ENCODE assay signal across 20 mouse cellular contexts in genomic region chr15:80989712-80990111, GRCm38 (mm10). TPM values are rescaled to one million over a fixed set of nuclear protein-coding genes. Genes with fewer than 3 reads are reported as not detected.
DNase-seq lines count a peak whose midpoint lies in the region; ATAC-seq and TF ChIP-seq lines count a peak whose summit lies in the region.
"Had no signal": no experiment of that assay in that cellular context is flagged by ENCODE, and none has a peak within 500 bp of the region (broad histone marks: within the 10 kb centered on the region; RNA-seq: fewer than 3 reads in every experiment).

No protein-coding gene starts in this region.

- DNase-seq in urinary bladder, postnatal 14 days (ENCODE audit: low spot score), result peak; percentile 69
- DNase-seq in urinary bladder, postnatal 10 days (ENCODE audit: low spot score), result no peak
- DNase-seq in large intestine, adult 2 months (ENCODE audit: low read depth, low spot score), result peak; percentile 73
- peak; percentile 85 for DNase-seq in lung, postnatal 25 days (ENCODE audit: low spot score)
- DNase-seq in stomach, postnatal 0 days (ENCODE audit: low spot score), result peak; percentile 82
- no peak for DNase-seq in cerebellum, postnatal 10 days
- DNase-seq in forebrain, embryonic 14.5 days (ENCODE audit: low spot score), result no peak
- DNase-seq in left cerebral cortex, postnatal 36 days (ENCODE audit: low spot score in 2 of 2), result no peak
- DNase-seq: adrenal gland, postnatal 36 days; B cell, adult 2 months; cerebellum, postnatal 14 days; forebrain, postnatal 0 days; heart, adult 2 months; thymus, adult 18-20 months had no signal

- TF ChIP-seq EP300 in stomach, postnatal 0 days (optimal IDR thresholded peaks at IDR 0.05), result peak; percentile 58

- H3K9ac ChIP-seq in stomach, postnatal 0 days (ENCODE audit: low read length), result no peak overlapping the region
- H3K9ac ChIP-seq in forebrain, embryonic 14.5 days (ENCODE audit: low read length), result no peak overlapping the region
- H3K9ac ChIP-seq: forebrain, postnatal 0 days; heart, embryonic 15.5 days; limb, embryonic 12.5 days; neural tube, embryonic 12.5 days had no signal

- no peaks in the 10 kb centered on the region for H3K9me3 ChIP-seq in stomach, postnatal 0 days (ENCODE audit: control insufficient read depth, low read length)
- no peaks in the 10 kb centered on the region for H3K9me3 ChIP-seq in forebrain, embryonic 14.5 days (replicated peaks; ENCODE audit: control insufficient read depth, low read length)
- H3K9me3 ChIP-seq: heart, embryonic 15.5 days; limb, embryonic 12.5 days; neural tube, embryonic 12.5 days had no signal

- ATAC-seq in stomach, postnatal 0 days (ENCODE audit: low FRiP score, low TSS enrichment), result peak; percentile 96
- no peak for ATAC-seq in forebrain, embryonic 14.5 days
- ATAC-seq: activated CD4-positive, CD25-positive, alpha-beta regulatory T cell, adult 4 months; forebrain, postnatal 0 days; Patski had no signal

- no peak; the same call in 1 of the 2 replicates for TF ChIP-seq CTCF in stomach, postnatal 0 days (IDR thresholded peaks at IDR 0.05; ENCODE audit: low read depth)

- peak overlapping the region; percentile 93 for H3K27ac ChIP-seq in stomach, postnatal 0 days (replicated peaks)
- H3K27ac ChIP-seq in forebrain, embryonic 14.5 days (ENCODE audit: low read depth, low read length), result no peak overlapping the region
- H3K27ac ChIP-seq: heart, adult 2 months; heart, embryonic 15.5 days; left cerebral cortex, adult 2 months; limb, embryonic 12.5 days; neural tube, embryonic 12.5 days had no signal

- H3K4me2 ChIP-seq in stomach, postnatal 0 days (replicated peaks; ENCODE audit: low read depth), result no peak overlapping the region; the same call in 1 of the 2 replicates
- H3K4me2 ChIP-seq in forebrain, embryonic 14.5 days (ENCODE audit: low read length), result no peak overlapping the region
- H3K4me2 ChIP-seq: heart, embryonic 15.5 days; limb, embryonic 12.5 days; neural tube, embryonic 12.5 days had no signal

- intact Hi-C loops in left cerebral cortex, postnatal 36 days (cut with DNase I), result no loop called here

- no peaks in the 10 kb centered on the region for H3K36me3 ChIP-seq in stomach, postnatal 0 days (ENCODE audit: control insufficient read depth, insufficient read depth, low read length)
- no peaks in the 10 kb centered on the region for H3K36me3 ChIP-seq in forebrain, embryonic 14.5 days (ENCODE audit: control insufficient read depth, insufficient read depth, low read length)
- H3K36me3 ChIP-seq: heart, embryonic 15.5 days; limb, embryonic 12.5 days; neural tube, embryonic 12.5 days had no signal

- H3K27me3 ChIP-seq in stomach, postnatal 0 days (ENCODE audit: control insufficient read depth, insufficient read depth, low read length), result no peaks in the 10 kb centered on the region
- H3K27me3 ChIP-seq in forebrain, embryonic 14.5 days (replicated peaks; ENCODE audit: control insufficient read depth, insufficient read depth, low read length), result no peaks in the 10 kb centered on the region
- H3K27me3 ChIP-seq: heart, embryonic 15.5 days; limb, embryonic 12.5 days; neural tube, embryonic 12.5 days; Patski had no signal

- H3K4me1 ChIP-seq in stomach, postnatal 0 days (replicated peaks; ENCODE audit: control insufficient read depth, insufficient read depth), result no peaks in the 10 kb centered on the region
- H3K4me1 ChIP-seq in forebrain, embryonic 14.5 days (ENCODE audit: control insufficient read depth, insufficient read depth, low read length), result no peaks in the 10 kb centered on the region
- H3K4me1 ChIP-seq: heart, embryonic 15.5 days; limb, embryonic 12.5 days; neural tube, embryonic 12.5 days had no signal

- no peak overlapping the region for H3K4me3 ChIP-seq in stomach, postnatal 0 days (ENCODE audit: low read depth, low read length)
- H3K4me3 ChIP-seq in forebrain, embryonic 14.5 days (ENCODE audit: low read depth, low read length), result no peak overlapping the region
- H3K4me3 ChIP-seq: heart, adult 2 months; heart, embryonic 15.5 days; left cerebral cortex, adult 2 months; limb, embryonic 12.5 days; neural tube, embryonic 12.5 days had no signal

- 14% methylated on average over 3 of the region's 3 CpGs for WGBS in large intestine, adult 2 months
- WGBS in stomach, postnatal 0 days, result 35% methylated on average over 3 of the region's 3 CpGs
- 77% methylated on average over 3 of the region's 3 CpGs for WGBS in forebrain, embryonic 14.5 days

RNA-seq across cellular contexts. Expression of gene Sgsm3, which starts 12.1 kb away (rescaled TPM):
- 35.4 and 36.4 TPM in 2 replicates for polyA plus RNA-seq in large intestine, adult 2 months (2012; rRNA removed)
- polyA plus RNA-seq in stomach, postnatal 0 days (2015; fragmentation: Nextera tagmentation; extraction: Ambion mirVana), result 44.8 and 49.4 TPM in 2 replicates
- polyA plus RNA-seq in forebrain, embryonic 14.5 days (2014; fragmentation: Nextera tagmentation; extraction: Ambion mirVana), result 43.1 and 46.3 TPM in 2 replicates
- 10 to 100 TPM; 87.8 to 97.0 TPM for total RNA-seq in left cerebral cortex, postnatal 36 days (2021)

RNA-seq across cellular contexts. Expression of gene Adsl, which starts 41.4 kb away (rescaled TPM):
- polyA plus RNA-seq in large intestine, adult 2 months (2012; rRNA removed), result 48.0 and 54.2 TPM in 2 replicates
- polyA plus RNA-seq in stomach, postnatal 0 days (2015; fragmentation: Nextera tagmentation; extraction: Ambion mirVana), result 77.0 and 79.7 TPM in 2 replicates
- 81.0 and 88.0 TPM in 2 replicates for polyA plus RNA-seq in forebrain, embryonic 14.5 days (2014; fragmentation: Nextera tagmentation; extraction: Ambion mirVana)
- 10 to 100 TPM; 29.4 to 30.5 TPM for total RNA-seq in left cerebral cortex, postnatal 36 days (2021)

Comparison
In these comparisons a context has a peak if more than half of its experiments do, and no peak if none do; other contexts are left out.
1. DNase-seq: peak in urinary bladder, postnatal 14 days (single experiment), large intestine, adult 2 months (single experiment), lung, postnatal 25 days (single experiment) and stomach, postnatal 0 days (single experiment); none in urinary bladder, postnatal 10 days (single experiment), cerebellum, postnatal 10 days (0 of 2), forebrain, embryonic 14.5 days (single experiment) and left cerebral cortex, postnatal 36 days (0 of 2).